Mouse (Mus musculus) embryo, embryonic 11.5 days (tissue): ENCODE results near the gene Rita1.
A peak's percentile ranks its signal among the peaks of the same experiment; 100 is the strongest.

Source experiments
- DNase-seq: peaks from one replicate; pipeline ENCODE4 v3.0.0-alpha.2; 2012; ENCODE audit warnings: low read depth, low spot score

Gene Rita1

DNA sequence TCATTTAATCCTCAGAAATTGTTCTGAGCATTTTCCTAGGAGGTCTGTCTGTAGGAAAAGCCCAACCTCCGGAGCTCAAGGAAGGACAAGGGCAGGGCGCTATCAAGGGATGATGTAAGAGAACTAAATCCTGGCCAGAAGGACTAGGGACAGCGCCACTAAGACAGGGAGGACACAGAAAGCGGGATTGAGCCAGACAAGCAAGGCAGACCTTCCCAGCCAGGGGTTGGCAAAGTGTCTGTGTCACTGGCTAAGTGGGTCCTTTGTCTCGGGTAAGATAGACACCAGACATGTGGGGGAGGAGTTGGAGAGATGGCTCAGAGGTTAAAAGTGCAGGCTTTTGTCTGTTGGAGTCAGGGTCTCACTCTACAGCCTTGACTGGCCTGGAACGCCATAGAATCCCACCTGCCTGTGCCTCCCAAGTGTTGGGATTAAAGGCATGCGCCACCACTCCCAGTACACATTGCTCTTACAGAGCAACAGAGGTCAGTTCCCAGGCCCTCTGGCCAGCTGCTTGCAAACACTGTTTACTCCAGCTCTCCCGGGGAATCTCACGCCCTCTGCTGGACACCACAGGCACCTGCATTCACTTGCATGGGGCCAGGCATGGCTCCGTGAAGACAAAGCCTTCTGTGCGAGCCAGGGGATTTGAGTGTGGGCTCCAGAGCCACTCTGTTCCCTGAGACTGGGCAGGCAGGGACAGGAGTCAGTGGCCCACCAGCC is 11.3 kb downstream of the Rita1 start:
- DNase-seq, result no peak

DNA sequence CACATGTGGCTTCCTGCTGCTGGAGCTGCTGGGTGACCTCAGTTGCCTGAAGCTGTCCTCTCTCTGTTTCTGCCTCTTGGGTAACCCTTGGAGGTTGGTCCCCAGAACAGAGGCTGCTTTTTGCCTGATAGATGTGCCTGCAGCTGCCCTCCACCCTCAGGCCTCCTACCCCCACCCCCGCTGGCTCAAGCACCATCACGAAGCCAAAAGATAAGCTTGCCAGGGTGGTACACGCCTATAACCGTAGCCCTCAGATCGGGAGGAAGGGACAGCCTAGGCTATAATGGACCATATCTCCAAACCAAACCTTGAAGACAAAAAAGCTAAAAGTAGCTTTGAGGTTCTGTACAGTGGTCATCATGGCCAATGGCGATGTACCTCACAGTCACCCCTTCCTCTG is 12.8 kb downstream of the Rita1 start:
- DNase-seq, result no peak

DNA sequence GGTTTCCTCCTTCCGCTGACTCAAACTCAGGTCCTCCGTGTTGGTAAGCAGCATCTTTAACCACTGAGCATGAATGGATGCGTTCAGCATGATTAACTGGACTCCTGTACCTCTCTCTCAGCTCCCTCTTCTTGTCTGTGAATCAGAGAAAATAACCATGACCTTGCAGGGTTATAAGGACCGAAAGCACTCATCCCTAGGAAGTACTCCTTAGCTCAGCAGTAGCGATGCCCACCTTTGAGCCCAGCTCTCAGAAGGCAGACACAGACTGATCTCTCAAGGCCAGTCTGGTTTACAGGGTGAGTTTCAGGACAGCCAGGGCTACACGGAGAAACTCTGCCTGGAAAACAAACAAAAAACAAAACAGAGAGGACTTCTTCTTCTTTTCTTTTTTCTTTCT is 17.9 kb downstream of the Rita1 start:
- no peak for DNase-seq

DNA sequence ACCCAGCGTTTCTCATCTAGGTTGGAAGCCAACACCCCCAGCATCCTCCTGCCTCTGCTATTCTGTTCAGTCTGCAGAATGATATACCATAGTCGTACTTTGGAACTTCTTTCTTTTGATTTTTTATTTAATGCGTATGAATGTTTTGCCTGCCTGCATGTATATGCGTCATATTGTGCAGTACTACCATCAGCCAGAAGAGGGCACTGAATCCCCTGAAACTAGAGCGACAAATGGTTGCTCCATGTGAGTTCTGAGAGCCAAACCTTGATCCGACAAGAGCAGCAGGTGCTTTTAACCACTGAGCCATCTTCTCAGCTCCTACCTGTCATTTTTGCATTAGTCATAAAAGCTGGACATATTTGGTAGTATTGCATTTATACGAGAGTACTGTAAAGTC is 20.2 kb downstream of the Rita1 start:
- no peak for DNase-seq

DNA sequence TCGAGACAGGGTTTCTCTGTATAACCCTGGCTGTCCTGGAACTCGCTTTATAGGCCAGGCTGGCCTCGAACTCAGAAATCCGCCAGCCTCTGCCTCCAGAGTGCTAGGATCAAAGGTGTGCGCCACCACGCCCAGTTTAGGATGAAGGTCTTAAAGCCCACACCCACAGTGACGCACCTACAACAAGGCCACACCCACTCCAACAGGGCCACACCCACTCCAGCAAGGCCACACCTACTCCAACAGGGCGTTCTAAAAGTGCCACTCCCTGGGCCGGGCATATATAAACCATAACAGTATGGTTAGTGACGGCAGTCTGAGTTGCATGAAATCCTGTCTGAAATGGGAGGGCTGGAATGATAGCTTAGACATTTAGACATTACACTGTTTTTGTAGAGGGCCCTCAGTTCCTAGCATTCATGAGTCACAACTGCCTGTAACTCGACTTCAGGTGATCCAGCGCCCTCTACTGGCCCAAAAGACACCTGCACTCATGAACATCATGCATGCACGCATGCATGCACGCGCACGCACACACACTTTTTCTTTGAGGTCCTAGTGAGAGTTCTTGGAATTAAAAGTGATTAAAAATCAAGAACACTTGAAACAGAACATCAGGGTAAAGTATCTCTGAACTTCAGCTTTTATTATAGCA is 21.9 kb downstream of the Rita1 start:
- no peak for DNase-seq

DNA sequence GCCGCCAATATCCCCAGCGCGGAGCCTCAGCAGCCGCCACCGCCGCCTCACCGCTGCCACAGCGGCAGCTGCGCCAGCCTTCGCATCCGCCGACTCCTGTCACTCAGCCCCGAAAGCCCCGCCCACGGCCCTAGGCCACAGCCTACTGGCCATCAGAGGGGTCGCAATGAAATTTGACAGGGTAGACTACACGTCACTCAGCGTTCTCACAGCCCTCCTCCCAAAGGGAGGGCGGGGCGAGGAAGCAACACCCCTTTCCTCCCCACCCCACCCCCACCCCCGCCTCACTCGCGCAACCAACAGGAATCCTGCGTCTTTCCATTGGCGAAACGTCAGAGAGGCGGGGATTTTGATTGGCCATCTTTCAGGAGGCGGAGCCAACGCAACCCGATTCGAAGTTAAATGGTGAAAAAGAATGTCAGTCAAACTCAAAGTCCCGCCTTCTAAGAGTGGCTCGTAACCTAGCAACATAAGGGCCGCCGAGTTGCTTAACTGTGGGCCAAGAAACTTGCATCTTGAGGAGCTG is 23.8 kb downstream of the Rita1 start, which contains the start of the genes Tpcn1 and Iqcd:
Tpcn1 (minus strand) TSS at position 105 of the 526 bp plus-strand sequence.
Iqcd (plus strand) TSS at position 448 of the 526 bp plus-strand sequence.
- DNase-seq, result peak; percentile 99

DNA sequence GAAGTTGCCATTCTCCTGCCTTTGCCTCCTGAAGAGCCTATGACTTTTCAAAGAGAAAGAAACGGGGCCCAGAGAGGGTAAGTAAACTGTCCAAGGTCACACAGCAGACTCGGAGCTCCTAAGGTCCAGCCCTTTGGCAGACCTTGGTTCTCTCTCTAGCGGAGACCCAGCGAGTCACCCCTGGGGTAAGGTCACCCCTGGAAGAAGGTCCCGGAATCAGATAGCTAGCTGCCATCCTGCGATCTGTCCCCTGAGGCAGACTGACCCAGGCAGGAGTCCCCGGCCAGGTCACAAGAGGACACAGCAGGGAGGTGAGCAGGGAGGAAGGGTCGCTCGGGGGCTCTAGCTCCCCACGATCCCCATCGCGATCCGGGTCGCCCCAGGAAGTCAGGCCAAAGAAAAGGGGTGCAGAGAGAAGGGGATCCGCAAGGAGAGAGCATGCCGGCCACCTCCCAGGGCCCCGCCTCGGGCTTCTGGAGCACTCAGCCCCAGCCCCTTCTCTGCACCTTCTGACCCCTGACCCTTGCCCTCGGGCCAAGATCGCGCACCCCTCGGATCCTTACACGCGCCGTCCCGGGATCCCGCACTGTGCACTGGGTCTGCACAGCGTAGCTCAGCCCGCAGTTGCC is 24.3 kb downstream of the Rita1 start:
- no peak for DNase-seq

DNA sequence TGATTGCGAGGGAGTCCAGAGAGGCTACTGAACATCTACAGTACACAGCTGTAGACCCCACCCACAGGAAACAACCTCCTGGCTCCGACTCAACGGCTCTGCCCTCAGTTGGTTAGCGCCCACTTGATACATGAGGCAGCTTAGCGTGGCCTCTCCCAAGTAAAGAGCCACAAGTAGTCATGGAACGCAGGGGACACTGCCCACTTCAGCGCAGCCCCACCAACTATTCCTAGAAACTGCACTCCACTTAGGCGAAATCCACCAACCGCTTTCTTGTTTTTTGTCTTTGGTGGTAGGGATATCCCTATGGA is 24.8 kb downstream of the Rita1 start:
- no peak for DNase-seq

DNA sequence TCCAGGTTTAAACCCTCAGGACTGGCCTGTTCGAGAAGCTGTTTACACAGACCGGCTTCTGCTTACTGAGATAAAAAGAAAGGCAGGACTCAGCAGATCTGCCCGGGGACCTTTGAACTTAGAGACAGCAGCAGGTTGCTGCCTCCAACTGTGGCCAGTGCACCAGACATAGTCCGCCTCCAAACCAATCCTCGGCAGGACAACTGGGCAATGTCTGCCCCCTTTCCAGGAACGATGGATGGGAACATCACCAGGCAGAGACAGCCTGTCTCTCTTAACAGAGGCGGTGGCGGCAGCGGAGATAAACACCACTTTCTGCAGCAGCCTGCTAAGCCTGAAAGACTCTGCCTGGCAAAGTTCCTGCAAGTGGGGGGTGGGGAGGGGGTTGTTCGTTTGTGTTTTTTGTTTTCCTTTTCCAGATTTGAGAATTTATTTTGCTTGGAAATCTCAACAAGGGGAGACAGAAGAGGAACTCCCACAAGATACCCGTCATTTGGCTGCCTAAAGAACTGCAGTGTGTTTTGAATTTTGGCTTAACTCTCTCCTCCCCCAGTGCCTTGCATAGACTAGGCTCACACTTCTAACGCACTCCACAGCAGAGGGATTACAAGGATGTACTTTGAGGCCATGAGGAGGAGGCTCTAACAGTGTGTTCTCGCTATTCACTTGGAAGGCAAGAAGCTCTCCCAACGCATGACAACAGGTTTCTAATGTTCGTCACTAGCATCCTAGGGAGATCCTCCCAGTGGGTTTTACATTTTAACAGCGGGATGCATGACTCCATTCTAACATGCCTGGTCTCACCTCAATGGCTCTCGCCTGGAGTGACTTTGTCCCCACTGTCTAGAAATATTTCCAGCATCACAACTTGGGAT is 25.4 kb downstream of the Rita1 start:
- no peak for DNase-seq

DNA sequence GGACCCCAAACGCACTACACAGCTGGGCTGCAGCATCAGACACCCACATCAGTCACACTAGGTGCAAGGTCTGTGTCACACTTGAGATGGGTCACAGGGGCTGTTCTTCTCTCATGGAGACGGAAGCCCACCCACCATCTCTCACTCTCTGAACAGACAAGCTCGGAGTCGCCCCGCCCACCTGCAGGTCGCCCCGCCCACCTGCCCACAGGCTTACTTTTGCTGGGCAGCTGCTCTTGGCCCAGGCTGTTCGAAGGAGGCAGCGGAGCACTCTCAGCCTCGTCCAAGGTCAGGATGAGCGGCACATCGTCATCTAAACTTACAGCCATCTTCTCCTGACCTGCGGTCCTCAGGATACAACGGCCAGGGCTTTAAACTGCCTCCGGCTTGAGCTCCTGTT is 27.4 kb downstream of the Rita1 start:
- no peak for DNase-seq

DNA sequence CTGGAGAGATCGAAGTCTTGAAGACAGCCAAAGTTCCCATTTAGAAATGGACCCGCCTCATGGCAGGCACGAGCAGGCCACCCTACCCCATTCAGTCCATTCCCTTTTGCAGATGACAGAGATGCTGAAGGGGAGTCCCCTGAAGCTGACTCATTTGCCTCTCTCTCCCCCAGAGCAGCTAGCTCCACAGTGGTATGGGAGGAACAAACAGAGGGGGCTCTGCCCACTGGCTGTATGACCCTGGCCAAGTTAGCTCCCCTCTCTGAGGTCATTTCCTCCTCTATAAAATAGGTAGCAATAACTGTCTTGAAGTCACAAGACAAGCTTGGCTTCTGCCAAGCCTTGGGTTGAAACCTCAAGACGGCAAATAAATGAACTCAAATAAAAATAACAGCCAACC is 28.9 kb downstream of the Rita1 start:
- DNase-seq, result no peak

DNA sequence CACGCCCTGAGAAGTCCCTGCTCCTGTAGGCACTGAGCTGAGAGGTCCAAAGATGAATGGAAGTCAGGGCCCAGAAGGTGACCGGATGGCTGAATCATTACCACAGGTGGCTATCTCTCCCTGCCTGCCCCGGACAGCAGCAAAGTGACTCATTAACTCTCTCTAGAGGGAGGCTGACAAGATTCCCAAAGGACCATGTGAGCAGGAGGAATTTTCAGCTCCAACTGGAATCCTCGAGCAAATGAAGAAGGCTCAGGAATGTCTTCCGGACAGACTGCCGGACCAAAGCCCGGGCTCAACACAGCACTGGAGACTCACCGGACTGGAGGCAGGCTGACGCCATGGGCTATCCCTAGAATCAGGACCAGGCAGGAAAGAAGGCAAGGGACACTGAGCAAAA is 30.4 kb downstream of the Rita1 start:
- DNase-seq, result no peak

DNA sequence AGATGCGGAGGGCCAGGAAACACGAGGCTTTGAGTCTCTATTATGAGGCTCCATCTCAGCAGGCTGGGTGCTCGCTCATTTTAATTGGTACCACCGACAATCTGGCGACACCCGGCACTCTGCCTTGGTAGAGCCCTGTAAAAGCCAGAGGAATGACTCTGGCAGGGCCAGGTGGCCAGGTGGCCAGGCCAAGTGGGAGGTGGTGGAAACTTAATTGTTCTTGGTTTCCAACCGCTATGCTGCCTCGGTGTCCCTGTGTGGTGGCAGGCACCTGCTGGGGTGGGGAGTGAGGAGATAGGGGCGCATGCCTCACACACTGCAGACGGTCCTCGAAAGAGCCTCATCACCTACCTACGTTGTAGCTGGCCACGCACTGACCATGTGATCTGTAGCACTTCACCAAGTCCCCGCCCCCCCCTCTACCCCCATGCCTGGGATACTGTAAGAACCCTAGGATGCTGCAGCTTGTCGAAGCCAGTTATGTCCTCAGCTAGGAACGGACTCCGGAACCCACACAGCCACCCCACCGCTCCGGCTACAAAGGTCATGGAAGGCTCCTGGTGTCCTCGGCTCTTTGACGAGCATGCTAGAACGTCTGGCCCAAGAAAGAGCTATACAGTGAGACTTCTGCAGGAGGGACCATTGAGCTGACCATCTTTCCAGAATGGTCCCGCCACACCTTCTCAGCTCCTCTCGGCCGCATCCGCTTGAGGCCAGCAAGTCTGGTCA is 32.3 kb downstream of the Rita1 start:
- DNase-seq, result no peak

DNA sequence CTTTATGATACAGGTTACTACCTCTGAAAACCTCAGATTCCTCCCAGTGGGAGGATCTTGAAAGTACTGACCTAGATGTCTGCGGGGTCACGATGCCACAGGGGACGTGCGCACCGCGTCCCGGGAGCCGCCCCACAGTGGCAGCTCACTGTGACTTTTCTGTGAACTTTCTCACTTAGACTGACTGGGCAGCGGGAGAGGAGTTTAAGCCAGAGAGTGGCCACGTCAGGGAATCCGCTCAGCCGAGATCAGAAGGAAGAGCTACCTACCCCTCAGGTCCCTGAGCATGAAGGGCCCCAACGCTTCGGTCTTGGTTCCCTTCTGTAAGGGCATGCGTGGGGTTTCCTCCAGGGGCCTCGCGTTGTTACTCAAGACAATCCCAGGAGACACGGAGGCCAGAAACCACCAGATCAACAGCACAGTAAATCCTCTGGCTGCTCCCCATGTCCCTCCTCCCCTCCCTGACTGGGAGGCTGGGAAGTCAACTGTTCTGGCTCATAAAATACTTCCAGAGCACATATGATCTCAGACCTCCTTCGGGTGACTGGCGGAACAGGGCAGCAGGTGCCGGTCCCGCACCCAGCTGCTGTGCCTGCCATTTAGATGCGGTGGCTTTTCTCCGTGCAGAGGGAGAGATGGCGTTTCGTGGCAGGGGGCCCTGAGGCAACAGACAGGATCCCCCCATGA is 33.0 kb downstream of the Rita1 start:
- DNase-seq, result no peak

DNA sequence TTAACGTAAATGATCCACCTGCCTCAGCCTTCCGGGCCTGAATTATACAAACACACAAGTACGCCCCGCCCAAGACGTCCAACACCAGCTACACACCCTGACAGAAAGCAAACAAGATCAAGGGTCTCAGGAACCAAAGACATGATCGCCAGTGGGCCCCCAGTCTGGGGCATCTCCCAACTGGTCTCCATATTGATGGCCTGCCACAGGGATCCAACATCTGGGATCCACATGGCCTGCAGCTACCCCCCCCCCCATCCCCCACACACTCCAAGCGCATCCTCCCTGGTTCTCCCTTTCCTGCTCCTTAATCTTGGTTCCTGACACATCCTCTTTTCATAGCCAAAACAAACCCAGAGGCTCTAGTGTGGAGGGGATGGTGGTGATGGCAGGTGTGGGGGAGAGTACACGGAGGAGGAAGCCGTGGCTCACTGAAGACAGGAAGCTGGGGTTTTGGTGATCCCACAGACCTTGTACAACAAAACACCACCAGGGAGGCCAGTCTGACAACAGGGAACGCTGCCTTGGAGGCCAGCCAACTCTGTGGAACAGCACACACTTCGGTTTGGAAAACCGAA is 33.8 kb downstream of the Rita1 start:
- no peak for DNase-seq

DNA sequence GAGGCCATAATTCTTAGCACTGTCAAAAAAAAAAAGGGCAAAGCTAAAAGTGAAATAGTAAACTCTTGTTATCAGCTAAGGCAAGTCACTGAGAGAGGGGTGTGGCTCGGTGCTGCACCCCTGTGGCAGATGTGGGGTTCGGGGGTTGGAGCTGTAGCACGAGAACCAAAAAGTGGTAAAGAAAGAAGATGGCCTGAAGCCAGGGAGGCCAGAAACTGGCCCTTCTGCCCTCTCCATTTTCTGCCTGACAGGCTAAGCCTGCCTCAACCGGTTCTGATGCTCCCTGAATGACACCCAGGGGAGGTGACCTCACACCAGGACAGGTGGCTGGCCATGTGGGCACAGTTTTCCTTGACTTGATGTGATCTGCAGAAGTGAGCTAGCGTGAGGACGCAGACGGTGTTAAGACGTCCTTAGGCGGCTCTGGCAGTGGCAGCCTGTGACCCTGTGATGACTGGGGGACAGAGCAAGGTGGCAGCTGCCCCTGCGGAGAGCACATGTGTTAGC is 34.4 kb downstream of the Rita1 start:
- DNase-seq, result no peak

DNA sequence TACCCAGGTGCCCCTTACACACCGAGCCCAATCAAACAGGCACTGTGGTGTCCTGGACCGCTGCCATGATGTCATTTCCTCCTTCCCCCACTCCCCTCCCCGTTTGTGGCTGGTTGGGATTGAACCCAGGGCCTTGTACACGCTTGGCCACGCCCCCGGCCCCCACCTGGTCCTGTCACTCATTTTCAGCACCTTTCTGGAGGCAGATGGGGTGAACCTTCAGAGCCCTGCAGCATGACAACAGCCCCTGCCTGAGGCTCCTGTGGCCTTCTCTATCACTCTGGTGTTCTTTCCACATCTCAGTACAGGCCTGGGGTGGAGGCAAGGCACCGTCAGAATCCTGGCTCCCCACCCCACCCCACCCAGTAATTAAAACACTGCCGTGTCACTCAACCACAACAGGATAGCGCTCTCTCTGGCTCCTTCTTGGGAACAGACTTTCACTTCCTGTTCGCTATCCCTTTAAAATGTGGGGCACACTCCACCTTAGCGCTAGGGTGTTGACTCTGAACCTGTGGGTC is 35.5 kb downstream of the Rita1 start:
- DNase-seq, result no peak

DNA sequence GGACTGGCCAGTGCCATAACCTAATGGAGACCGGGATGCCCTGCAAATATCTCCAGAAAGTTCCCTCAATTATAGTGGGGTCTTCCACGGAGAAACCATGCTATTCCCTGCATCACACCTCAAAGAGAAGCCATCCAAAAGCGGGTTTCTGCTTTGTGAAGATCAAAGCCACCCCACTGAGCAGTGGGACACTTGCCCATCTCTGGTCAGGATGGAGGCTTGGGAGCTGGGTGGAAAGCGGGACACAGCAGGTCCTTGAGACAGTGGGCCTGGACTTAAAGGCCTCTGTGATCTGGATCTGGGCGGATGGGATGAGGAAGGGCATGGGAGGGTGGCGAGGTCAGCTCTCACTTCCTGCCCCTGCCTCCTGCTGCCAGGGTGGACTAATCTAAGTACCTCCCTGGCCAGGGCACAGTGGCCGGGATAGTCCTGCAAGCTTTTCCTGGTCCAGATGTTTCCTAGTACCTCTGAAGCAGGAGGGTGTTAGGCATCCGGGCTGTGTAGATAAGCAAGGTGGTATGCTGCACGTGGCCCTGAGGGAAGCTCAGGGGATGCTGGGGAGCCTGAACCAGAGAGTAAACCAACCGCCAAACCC is 37.8 kb downstream of the Rita1 start:
- no peak for DNase-seq

DNA sequence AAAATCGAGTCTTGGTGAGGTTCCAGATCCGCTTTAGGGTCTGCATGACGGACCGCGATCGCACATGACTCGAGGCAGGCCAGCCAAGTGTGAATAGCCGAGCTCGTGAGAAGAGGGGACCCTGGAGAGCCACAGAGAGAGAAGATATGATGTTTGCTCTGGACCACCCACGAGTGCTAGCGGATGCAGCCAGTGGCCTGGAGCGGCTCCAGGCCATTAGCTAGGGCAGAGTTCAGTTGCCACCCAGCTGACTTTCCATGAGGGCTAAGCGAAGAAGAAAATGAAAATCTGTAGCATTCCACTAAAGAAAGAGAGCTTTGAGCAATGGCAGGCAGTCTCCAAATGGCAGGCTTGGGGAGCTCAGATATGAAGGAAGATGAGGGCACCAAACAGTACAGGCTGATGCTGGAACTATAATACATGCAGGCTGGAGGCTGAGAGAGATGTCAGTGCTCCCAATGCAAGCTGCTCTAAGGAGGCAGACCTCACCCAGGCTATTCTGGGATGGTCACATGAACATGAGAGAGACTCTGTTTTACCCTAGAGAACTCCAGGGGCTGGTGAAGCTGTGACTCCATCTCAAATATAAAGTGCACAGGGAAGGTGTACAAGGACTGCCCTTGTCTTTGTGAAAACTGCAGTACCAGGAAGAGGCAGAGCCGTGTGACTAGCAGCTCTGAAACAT is 41.2 kb downstream of the Rita1 start:
- DNase-seq, result no peak
